Mouse (Mus musculus) thymus, adult 2 months (tissue): Measurements from ENCODE around the gene Gpr160.

Experiments used
- CTCF ChIP-seq: fragments of 200-500 bp; IDR thresholded peaks from 2 replicates; pipeline ENCODE4 v1.5.1; 2012; ENCODE audit warnings: mild to moderate bottlenecking, control low read depth, low read length, moderate library complexity, borderline replicate concordance; ENCODE audit not compliant: control insufficient read depth, poor library complexity, insufficient read depth; ENCODE audit errors: extremely low read depth
- POLR2A ChIP-seq: fragments of 200-500 bp; IDR thresholded peaks from 2 replicates; pipeline ENCODE4 v1.6.1; 2012; ENCODE audit warnings: mild to moderate bottlenecking, low read length, control low read depth, moderate library complexity; ENCODE audit not compliant: control insufficient read depth, poor library complexity, insufficient read depth; ENCODE audit errors: extremely low read depth

DNA sequence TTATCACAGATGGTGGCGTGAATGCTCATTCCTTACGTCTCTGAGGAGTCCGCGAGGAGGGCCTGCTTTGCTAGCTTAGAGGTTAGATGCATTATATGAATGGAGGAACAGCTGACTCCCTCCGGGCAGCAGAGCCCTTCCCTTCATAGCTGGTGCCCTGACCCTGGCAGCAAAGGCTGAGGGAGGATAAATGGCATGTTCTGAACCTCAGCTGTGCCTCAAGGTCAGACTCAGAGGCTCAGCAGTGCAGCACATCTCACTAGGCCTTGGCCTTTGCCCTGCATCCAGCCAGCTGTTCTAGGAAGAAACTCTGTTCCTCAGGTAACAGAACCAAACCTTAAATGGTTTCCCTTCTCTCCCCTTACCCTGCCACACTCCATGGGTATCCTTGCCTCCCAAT lies 12.4 kb downstream of the Gpr160 start:
- TF ChIP-seq CTCF (no peak), POLR2A (no peak)
